Mouse (Mus musculus) cerebellum, adult 2 months (tissue): Measurements from ENCODE around the gene Hc. TPM values are rescaled to one million over a fixed set of nuclear protein-coding genes. Genes with fewer than 3 reads are reported as not detected.

Source experiments
- DNase-seq, 2 experiments: peaks; one replicate each; pipeline ENCODE4 v3.0.0; 2021
- H3K27ac ChIP-seq: fragments of 200-500 bp; 2 replicates; pipeline ENCODE4 v1.5.1; 2012; ENCODE audit warnings: low read length, control low read depth, inconsistent platforms; ENCODE audit not compliant: insufficient read depth
- H3K27me3 ChIP-seq: fragments of 200-500 bp; 2 replicates; pipeline ENCODE4 v1.6.1; 2012; ENCODE audit warnings: inconsistent platforms, mild to moderate bottlenecking, low read length, moderate library complexity; ENCODE audit not compliant: control insufficient read depth, insufficient read depth
- H3K4me1 ChIP-seq: fragments of 200-500 bp; 2 replicates; pipeline ENCODE4 v1.6.1; 2011; ENCODE audit warnings: low read length; ENCODE audit not compliant: control insufficient read depth, insufficient read depth
- H3K4me3 ChIP-seq: fragments of 200-500 bp; replicated peaks from 2 replicates; pipeline ENCODE3; 2011; ENCODE audit warnings: mild to moderate bottlenecking, low read depth, low read length, control low read depth; ENCODE audit not compliant: insufficient read depth
- CTCF ChIP-seq: fragments of 200-500 bp; IDR thresholded peaks from 2 replicates; pipeline ENCODE4 v1.5.1; 2011; ENCODE audit warnings: low read depth, mild to moderate bottlenecking, control low read depth, low read length, moderate library complexity, borderline replicate concordance; ENCODE audit not compliant: insufficient read depth
- POLR2A ChIP-seq: fragments of 200-500 bp; IDR thresholded peaks from 2 replicates; pipeline ENCODE4 v1.6.1; 2011; ENCODE audit warnings: low read length, control low read depth, borderline replicate concordance; ENCODE audit not compliant: insufficient read depth
- WGBS: fragments of 180-500 bp; shearing (Covaris S2); methylation state at CpG from one replicate; pipeline ENCODE4 v1.1.7; 2018; 5-methylcytosine and 5-hydroxymethylcytosine counted together
- polyA plus RNA-seq: library from polyadenylated mRNA; depleted of rRNA; stranded (reverse); fragments of >200 nt; gene quantifications from 2 replicates; pipeline ENCODE4 v1.2.3, GENCODE M21; 2012

The Hc gene
- polyA plus RNA-seq, 1 experiment = 1.1 TPM

DNA sequence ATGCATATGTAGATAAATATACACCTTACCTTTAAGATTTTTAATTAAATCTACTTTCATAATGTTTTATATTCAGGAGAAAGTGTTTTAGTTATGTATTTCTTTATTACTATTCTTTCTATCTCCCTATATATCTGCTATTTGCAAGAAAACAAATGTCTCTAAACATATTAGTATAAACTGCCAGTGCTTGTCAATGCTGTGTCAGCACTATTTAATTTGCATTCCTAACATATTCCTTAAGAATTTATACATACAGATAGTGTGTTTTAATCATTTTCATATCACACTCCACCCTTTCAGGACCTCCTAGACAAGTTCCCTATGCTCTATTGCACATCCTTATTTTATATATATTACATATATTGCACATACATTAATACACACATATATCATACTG lies 41.5 kb upstream of the Hc start:
- no peak for DNase-seq
- TF ChIP-seq CTCF = no peak
- TF ChIP-seq POLR2A = no peak
- Histone ChIP-seq H3K27ac (no peak overlapping the region), H3K4me1 (no peaks in the 10 kb centered on the region), H3K4me3 (no peak overlapping the region), H3K27me3 (no peaks in the 10 kb centered on the region)

DNA sequence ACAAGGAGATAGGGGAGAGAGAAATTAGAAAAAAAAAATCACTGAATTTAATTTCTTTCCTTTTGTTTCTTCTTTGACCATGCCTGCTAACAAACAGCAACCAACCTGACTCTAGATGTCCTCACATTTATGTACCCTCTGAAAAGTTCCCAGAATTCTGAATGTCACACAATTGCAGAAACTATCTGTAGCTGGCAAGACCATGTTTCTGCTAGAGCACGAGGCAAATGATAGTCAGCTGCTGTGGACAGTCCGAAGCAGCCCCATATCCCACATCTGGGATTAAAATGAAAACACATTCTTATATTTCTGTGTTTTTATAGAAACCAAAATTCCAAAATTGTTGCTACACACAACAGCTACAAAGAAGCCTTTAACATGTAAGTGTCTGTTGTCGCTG lies 40.2 kb upstream of the Hc start, which contains the start of gene AI182371:
Gene AI182371, minus strand, starts transcription at position 101 of the 400 bp plus-strand sequence.
- WGBS = 95% methylated on average over 3 of the region's 3 CpGs
- no peak for DNase-seq
- H3K27me3 ChIP-seq = no peaks in the 10 kb centered on the region

GRCm38 (mm10) chr2:35100529-35100928 lies 39.3 kb upstream of the Hc start:
- no peaks in the 10 kb centered on the region for H3K27me3 ChIP-seq
- no peak overlapping the region for H3K27ac ChIP-seq
- H3K4me1 ChIP-seq = no peaks in the 10 kb centered on the region
- no peak overlapping the region for H3K4me3 ChIP-seq
- 86% methylated on average over 6 of the region's 6 CpGs for WGBS
- TF ChIP-seq POLR2A (no peak), CTCF (no peak)
- no peak for DNase-seq

More for the DNA sequence above, 40.2 kb upstream of the Hc start, which contains the start of gene AI182371:
- Histone ChIP-seq H3K4me3 (no peak within 1 kb of the TSS), H3K27ac (no peak within 1 kb of the TSS), H3K4me1 (no peaks in the 10 kb centered on the region)
- TF ChIP-seq POLR2A = no peak
- no peak for TF ChIP-seq CTCF

GRCm38 (mm10) chr2:35087418-35087817 lies 26.2 kb upstream of the Hc start:
- no peak for TF ChIP-seq CTCF
- no peak for TF ChIP-seq POLR2A
- no peak for DNase-seq
- Histone ChIP-seq H3K27ac (no peak overlapping the region), H3K27me3 (no peaks in the 10 kb centered on the region), H3K4me3 (no peak overlapping the region), H3K4me1 (no peaks in the 10 kb centered on the region)
- 51% methylated on average over 4 of the region's 4 CpGs for WGBS

DNA sequence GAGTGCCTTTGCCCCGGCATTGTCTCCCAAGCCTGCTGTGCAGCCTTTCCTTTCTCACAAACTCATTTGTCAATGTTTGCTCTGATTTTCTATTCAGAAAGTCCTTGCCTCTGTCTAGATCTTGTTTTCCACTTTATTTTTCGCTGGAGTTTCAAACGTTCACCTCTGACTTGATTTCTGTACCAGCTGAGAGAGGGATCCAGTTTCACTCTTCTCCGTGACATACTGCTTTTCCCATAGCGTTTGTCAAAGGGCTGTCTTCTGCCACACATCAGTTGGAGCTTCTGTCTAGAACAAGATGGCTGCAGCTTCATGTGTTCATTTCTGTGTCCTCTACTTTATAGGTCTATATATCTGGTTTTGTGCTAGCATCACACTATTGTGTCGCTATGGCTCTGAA lies 17.9 kb upstream of the Hc start:
- WGBS = 74% methylated on average over 6 of the region's 6 CpGs
- Histone ChIP-seq H3K27ac (no peak overlapping the region), H3K4me3 (no peak overlapping the region), H3K4me1 (no peaks in the 10 kb centered on the region), H3K27me3 (no peaks in the 10 kb centered on the region)
- DNase-seq = no peak
- TF ChIP-seq CTCF (no peak), POLR2A (no peak)

GRCm38 (mm10) chr2:35074328-35074727 lies 13.1 kb upstream of the Hc start:
- WGBS = 84% methylated on average over 3 of the region's 3 CpGs
- no peak overlapping the region for H3K27ac ChIP-seq
- no peaks in the 10 kb centered on the region for H3K4me1 ChIP-seq
- TF ChIP-seq POLR2A (no peak), CTCF (no peak)
- H3K4me3 ChIP-seq = no peak overlapping the region
- no peak for DNase-seq
- H3K27me3 ChIP-seq = no peaks in the 10 kb centered on the region

GRCm38 (mm10) chr2:35072547-35072946 lies 11.3 kb upstream of the Hc start:
- Histone ChIP-seq H3K27ac (no peak overlapping the region), H3K27me3 (no peaks in the 10 kb centered on the region), H3K4me1 (no peaks in the 10 kb centered on the region), H3K4me3 (no peak overlapping the region)
- DNase-seq = no peak
- 21% methylated on average over 2 of the region's 2 CpGs for WGBS
- TF ChIP-seq CTCF = no peak
- TF ChIP-seq POLR2A = no peak

DNA sequence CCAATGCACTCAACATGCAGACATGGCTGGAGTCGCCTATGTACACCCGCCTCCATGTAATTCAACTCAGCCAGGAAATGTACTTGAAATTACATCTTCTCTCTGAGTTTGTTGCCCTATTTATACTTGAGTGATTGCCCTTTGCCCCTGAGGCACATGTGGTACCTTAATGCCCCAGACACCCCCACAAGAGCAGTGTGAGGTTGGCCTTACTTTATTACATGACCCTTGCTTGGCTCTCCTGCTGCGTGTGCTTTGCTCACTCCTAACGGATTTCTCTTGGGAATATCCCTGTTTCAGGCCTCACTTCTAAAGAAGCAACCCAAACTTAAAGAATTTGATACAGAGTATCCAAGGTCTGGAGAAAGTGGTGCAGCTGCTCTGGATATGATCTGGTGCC lies 9.0 kb upstream of the Hc start:
- 81% methylated on average over 4 of the region's 4 CpGs for WGBS
- H3K27ac ChIP-seq = no peak overlapping the region
- no peak overlapping the region for H3K4me3 ChIP-seq
- DNase-seq = no peak
- H3K27me3 ChIP-seq = no peaks in the 10 kb centered on the region
- TF ChIP-seq POLR2A = no peak
- no peak for TF ChIP-seq CTCF
- H3K4me1 ChIP-seq = no peaks in the 10 kb centered on the region

GRCm38 (mm10) chr2:35069124-35069523 lies 7.9 kb upstream of the Hc start:
- Histone ChIP-seq H3K27me3 (no peaks in the 10 kb centered on the region), H3K4me1 (no peaks in the 10 kb centered on the region), H3K4me3 (no peak overlapping the region), H3K27ac (no peak overlapping the region)
- TF ChIP-seq POLR2A = no peak
- no peak for TF ChIP-seq CTCF
- DNase-seq = no peak
- WGBS = 98% methylated on average over 1 of the region's 1 CpGs

- Histone ChIP-seq H3K4me3 (no peak overlapping the region), H3K27ac (no peak overlapping the region), H3K4me1 (no peaks in the 10 kb centered on the region), H3K27me3 (no peaks in the 10 kb centered on the region)
- DNase-seq = no peak
- 83% methylated on average over 11 of the region's 11 CpGs for WGBS
- TF ChIP-seq POLR2A (no peak), CTCF (no peak)
Measured at GRCm38 (mm10) chr2:35067117-35067516, 5.9 kb upstream of the Hc start.
